Comparison of ENCODE assay signal across 12 mouse cellular contexts in the genomic region with DNA sequence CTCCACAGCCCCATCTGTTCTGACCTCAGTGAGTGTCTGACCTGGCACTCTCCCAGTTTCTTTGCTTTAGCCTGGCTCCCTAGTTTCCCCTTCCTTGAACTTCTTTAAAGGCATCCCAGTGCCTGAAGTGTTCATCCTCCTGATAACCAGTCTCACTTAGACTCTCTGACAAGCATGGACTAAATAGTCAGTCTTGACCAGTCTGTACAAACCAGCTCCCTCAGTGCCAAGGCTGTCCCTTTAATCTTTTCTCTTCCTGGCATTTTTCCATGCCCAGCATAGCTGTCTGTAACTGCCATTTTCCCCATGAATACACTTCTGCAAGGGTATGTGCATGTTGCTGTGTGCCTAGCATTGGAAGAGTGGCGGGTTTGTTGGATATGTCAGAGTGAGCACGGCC.
"Had no signal": no experiment of that assay in that cellular context is flagged by ENCODE, and none has a peak within 500 bp of the region (broad histone marks: within the 10 kb centered on the region; RNA-seq: fewer than 3 reads in every experiment).

No protein-coding gene starts in this region.

- H3K4me2 ChIP-seq: limb, embryonic 12.5 days; midbrain, embryonic 12.5 days; neural tube, embryonic 12.5 days had no signal

- DNase-seq: kidney, postnatal 10 days; kidney, postnatal 4 days; lung, adult 2 months; lung, postnatal 36 days; thymus, adult 2 months; thymus, postnatal 25 days had no signal

- ATAC-seq: lung, postnatal 0 days had no signal

- H3K4me1 ChIP-seq: midbrain, embryonic 12.5 days; neural tube, embryonic 12.5 days had no signal

- H3K27me3 ChIP-seq: midbrain, embryonic 12.5 days; neural tube, embryonic 12.5 days had no signal

- H3K27ac ChIP-seq: layer of hippocampus, adult 2 months; limb, embryonic 12.5 days; liver, embryonic 14.5 days; midbrain, embryonic 12.5 days; neural tube, embryonic 12.5 days had no signal

- H3K9me3 ChIP-seq: limb, embryonic 12.5 days; midbrain, embryonic 12.5 days; neural tube, embryonic 12.5 days had no signal

- H3K4me3 ChIP-seq: layer of hippocampus, adult 2 months; limb, embryonic 12.5 days; midbrain, embryonic 12.5 days; neural tube, embryonic 12.5 days had no signal

- H3K9ac ChIP-seq: limb, embryonic 12.5 days; liver, embryonic 14.5 days; midbrain, embryonic 12.5 days; neural tube, embryonic 12.5 days had no signal
